Mouse (Mus musculus): Measurements from ENCODE around the gene Gm45713. TPM values are rescaled to one million over a fixed set of nuclear protein-coding genes. Genes with fewer than 3 reads are reported as not detected.
"Not testable (repeated sequence)": the region's sequence is repeated elsewhere in the genome, so short reads cannot be mapped to it uniquely, and the experiment has no call there.

Gene Gm45713
- total RNA-seq, 2 experiments from 2014 or later = not detected

DNA sequence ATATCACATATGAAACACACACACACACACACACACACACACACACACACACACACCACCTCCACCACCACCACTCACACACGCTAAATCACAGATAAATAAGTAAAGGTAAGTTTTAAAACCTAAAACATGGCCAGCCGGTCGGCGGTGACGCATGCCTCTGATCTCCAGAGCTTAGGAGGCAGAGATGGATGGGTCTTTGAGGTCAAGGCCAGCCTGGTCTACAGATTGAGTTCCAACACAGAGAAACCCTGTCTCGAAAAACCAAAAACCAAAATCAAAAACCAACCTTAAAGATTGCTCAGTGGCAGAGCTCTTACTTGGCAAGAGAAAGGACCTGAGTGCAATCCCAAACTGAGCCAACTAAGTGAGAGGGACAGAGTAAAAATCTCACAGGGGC is 36.0 kb downstream of the Gm45713 start:
- no peak for DNase-seq (ENCODE audit: extremely low spot score in 1 of 2, low spot score in 2 of 2)
- intact Hi-C loops (cut with DNase I) = no loop called here
- H3K4me3 ChIP-seq = no peak overlapping the region
- no peak for TF ChIP-seq CTCF (IDR thresholded peaks at IDR 0.05)
- H3K27ac ChIP-seq = no peak overlapping the region

DNA sequence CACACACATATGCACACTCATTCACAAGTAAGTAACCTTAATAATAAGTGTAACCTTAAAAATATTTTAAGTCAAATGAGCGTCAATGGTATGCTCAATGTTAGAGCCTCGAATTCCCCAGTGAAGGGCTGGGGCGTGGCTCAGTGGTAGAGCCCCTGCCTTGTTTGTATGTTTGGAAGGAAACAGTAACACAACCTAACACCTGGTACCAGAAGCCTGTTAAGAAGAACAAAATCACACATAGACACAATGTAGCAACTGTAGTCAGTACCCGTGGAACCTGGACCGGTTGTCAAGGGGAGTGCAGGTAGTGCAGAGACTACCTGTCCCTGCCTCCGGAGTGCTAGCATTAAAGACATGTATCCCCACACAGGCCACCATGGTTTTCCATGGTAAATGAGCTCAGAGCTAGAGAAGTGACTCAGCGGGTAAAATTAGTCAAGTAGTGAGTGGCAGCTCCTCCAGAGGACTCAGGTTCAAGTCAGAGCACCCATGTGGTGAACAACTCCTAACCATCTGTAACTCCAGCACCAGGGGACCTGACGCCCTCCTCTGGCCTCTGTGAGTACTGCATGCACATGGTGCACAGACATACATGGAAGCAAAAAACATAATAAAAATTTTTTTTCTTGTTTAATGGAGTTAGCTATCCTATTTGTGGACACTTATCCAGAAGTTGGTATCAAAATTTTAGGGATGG is 37.3 kb downstream of the Gm45713 start:
- no peak overlapping the region for H3K4me3 ChIP-seq
- DNase-seq (ENCODE audit: extremely low spot score in 1 of 2, low spot score in 2 of 2) = no peak
- TF ChIP-seq CTCF (IDR thresholded peaks at IDR 0.05) = peak; percentile 30

DNA sequence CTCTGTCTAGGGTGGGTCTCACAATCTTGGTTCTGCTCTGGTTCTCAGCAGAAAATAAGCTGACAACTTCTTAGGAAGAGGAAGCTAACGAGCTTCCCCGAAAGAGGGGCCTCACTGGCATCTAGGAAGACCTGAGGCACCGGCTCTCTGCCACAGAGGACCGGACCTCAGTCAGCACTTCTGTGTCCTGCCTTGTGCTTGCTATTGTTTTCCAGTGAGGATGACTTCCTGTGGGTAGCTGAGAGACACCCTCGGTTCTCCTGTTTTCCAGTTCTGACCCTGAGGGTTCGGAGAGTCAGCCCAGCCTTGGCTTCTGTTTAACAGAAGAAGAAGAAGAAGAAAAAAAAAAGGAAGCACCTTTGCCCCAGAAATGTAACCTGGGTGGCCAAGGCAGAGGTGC is 38.6 kb downstream of the Gm45713 start:
- Histone ChIP-seq H3K4me3 (no peak overlapping the region), H3K27ac (no peak overlapping the region)
- DNase-seq (ENCODE audit: extremely low spot score in 1 of 2, low spot score in 2 of 2) = no peak
- TF ChIP-seq CTCF (IDR thresholded peaks at IDR 0.05) = no peak
- intact Hi-C loops (cut with DNase I) = no loop called here

More for the DNA sequence above, 37.3 kb downstream of the Gm45713 start:
- no peak overlapping the region for H3K27ac ChIP-seq
- intact Hi-C loops (cut with DNase I) = no loop called here

DNA sequence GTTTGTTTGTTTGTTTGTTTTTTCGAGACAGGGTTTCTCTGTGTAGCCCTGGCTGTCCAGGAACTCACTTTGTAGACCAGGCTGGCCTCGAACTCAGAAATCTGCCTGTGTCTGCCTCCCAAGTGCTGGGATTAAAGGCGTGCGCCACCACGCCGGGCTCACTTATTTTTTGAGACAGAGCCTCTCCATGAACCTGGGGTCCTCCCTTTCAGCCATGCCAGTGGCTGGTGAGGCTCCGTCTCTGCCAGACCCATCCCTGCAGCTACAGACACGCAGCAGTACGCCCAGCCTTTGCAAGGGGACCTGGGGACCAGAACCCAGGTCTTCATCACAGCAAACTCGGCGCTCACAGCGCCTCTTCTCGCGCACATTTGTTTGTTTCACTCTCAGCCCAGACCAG is 40.1 kb downstream of the Gm45713 start:
- intact Hi-C loops (cut with DNase I); H3K4me3 ChIP-seq; DNase-seq (ENCODE audit: extremely low spot score in 1 of 2, low spot score in 2 of 2); H3K27ac ChIP-seq: not testable (repeated sequence)

- H3K4me3 ChIP-seq = no peak overlapping the region
- TF ChIP-seq CTCF (IDR thresholded peaks at IDR 0.05) = no peak
- H3K27ac ChIP-seq = no peak overlapping the region
- DNase-seq (ENCODE audit: extremely low spot score in 1 of 2, low spot score in 2 of 2) = no peak
- intact Hi-C loops (cut with DNase I) = no loop called here
Measured at GRCm38 (mm10) chr7:45095367-45095766, 40.7 kb downstream of the Gm45713 start.

DNA sequence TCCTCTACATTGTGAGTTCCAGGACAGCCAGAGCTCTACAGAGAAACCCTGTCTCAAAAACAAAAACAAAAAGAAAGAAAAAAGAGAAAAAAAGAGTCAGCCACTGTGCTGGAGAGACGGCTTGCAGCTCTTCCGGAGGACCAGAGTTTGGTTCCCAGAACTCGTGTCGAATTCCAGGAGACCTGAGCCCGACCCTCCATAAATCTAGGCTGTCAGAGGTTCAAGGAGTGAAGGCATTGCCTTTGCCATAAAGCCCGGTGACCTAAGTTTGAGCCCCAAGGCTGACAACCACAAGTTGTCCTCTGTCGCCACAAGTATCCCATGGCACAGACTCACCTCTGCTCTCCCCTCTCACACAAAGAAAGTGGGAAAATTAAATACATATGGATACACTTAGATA is 41.9 kb downstream of the Gm45713 start:
- TF ChIP-seq CTCF (IDR thresholded peaks at IDR 0.05) = no peak
- Histone ChIP-seq H3K27ac (no peak overlapping the region), H3K4me3 (no peak overlapping the region)
- DNase-seq (ENCODE audit: extremely low spot score in 1 of 2, low spot score in 2 of 2) = no peak
- intact Hi-C loops (cut with DNase I) = no loop called here

- Histone ChIP-seq H3K27ac (no peak overlapping the region), H3K4me3 (no peak overlapping the region)
- intact Hi-C loops (cut with DNase I) = no loop called here
- DNase-seq (ENCODE audit: extremely low spot score in 1 of 2, low spot score in 2 of 2) = no peak
- no peak for TF ChIP-seq CTCF (IDR thresholded peaks at IDR 0.05)
Measured at GRCm38 (mm10) chr7:45093516-45093905, 42.5 kb downstream of the Gm45713 start.

- intact Hi-C loops (cut with DNase I) = no loop called here
- no peak for DNase-seq (ENCODE audit: extremely low spot score in 1 of 2, low spot score in 2 of 2)
- H3K27ac ChIP-seq = no peak overlapping the region
- TF ChIP-seq CTCF (IDR thresholded peaks at IDR 0.05) = no peak
- no peak overlapping the region for H3K4me3 ChIP-seq
Measured at GRCm38 (mm10) chr7:45092828-45093515, 43.1 kb downstream of the Gm45713 start.

- H3K27ac ChIP-seq = no peak within 1 kb of the TSS
- intact Hi-C loops (cut with DNase I) = no loop called here
- peak in 1 of 2 experiments; percentile 23 for DNase-seq (ENCODE audit: extremely low spot score in 1 of 2, low spot score in 2 of 2)
Measured at GRCm38 (mm10) chr7:45092048-45092447, 44.0 kb downstream of the Gm45713 start, which contains the start of gene Rcn3. Gene Rcn3 (minus strand): TSS chr7:45092221.

DNA sequence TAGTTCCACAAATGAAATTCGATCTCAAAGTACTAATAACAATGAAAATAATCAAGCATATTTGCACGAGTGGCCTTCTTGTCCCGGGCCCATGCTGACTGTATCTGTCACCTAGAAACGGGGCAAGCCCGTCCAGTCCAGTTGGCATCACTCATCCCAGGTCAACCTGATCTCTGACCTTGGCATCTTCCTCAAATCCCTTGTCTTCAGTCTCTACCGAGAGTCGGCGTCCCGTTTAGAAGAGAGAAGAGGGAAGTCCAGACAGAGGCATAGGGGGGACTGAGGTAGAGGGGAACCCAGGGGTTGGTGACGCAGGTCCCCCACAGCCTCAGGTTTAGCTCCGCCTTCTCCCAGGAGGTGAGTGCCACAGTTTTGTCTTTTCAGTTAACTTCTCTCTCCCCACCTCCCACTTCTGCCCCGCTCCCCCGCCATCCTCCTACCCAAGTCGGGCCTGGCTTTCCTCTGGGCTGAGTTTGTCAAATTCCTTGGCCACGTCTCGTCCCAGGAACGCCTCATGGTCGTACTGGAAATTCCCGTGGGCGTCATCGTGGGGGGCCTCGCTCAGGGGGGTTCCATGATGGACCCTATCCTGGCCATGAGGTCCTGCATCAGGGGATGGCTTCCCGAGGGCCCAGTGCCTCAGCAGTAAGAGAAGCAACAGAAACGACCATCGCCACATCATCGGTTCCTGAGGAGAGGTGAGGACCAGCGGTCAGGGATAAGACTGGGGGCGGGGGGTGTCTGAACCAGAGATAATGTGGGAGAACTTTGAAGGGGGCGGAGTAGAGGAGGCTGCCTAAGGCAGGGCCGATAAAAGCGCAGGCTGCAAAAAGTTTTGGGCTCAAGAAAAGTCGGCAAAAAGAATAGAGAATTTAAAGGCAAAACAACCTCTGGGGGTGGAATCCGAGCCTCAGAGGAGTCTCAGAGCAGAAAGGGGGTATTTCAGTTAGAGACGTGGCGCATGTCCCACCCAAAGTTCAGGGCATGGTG is 44.7 kb downstream of the Gm45713 start:
- H3K4me3 ChIP-seq = peak overlapping the region; percentile 18; the same call in 1 of the 2 replicates
- TF ChIP-seq CTCF (IDR thresholded peaks at IDR 0.05) = no peak
- intact Hi-C loops (cut with DNase I) = no loop called here
- no peak for DNase-seq (ENCODE audit: extremely low spot score in 1 of 2, low spot score in 2 of 2)
- no peak overlapping the region for H3K27ac ChIP-seq

More at GRCm38 (mm10) chr7:45092048-45092447, 44.0 kb downstream of the Gm45713 start, which contains the start of gene Rcn3:
- TF ChIP-seq CTCF (IDR thresholded peaks at IDR 0.05) = no peak
- H3K4me3 ChIP-seq = peak within 1 kb of the TSS; percentile 18; the same call in 1 of the 2 replicates

DNA sequence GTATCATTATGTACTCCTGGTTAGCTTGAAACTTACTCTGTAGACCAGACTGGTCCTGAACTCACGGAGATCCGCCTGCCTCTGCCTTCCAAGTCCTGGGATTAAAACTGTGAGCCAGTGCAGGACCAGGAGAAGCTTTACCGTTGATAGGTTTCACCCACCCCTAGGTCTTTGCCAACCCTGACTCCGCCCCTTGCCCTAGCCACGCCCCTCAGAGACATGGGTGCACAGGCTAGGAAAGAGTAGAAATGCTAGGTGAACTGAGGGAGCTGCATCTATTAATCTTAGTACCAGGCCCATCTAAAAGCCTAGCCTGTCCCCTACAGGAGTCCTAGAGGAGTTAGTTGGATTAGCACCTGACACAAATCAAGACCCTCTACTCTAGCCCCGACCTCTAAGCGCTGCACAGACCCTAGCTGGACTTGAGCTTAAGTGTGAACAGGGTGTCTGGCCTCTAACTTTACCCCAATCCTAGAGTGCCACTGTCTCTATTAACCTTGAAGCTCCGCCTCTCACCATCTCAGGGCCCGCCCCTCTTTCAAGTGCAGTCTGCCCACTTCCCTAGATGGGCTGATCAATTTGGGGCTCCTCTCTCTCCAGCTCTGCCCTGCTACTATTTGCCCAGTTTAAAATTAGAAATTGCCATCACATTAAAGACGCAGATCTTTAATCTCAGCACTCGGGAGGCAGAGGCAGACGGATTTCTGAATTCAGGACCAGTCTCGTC is 45.6 kb downstream of the Gm45713 start:
- Histone ChIP-seq H3K27ac (no peak overlapping the region), H3K4me3 (no peak overlapping the region)
- intact Hi-C loops (cut with DNase I) = no loop called here
- no peak for TF ChIP-seq CTCF (IDR thresholded peaks at IDR 0.05)
- no peak for DNase-seq (ENCODE audit: extremely low spot score in 1 of 2, low spot score in 2 of 2)

All from left cerebral cortex, adult 2 months (tissue).